Mouse (Mus musculus): ENCODE results near the gene Tnfsf11. TPM values are rescaled to one million over a fixed set of nuclear protein-coding genes. Genes with fewer than 3 reads are reported as not detected.

Tnfsf11 gene
- 0.23 TPM in 1 of 2 replicates, not detected in the other for polyA plus RNA-seq (2014; fragmentation: Nextera tagmentation; extraction: Ambion mirVana)

DNA sequence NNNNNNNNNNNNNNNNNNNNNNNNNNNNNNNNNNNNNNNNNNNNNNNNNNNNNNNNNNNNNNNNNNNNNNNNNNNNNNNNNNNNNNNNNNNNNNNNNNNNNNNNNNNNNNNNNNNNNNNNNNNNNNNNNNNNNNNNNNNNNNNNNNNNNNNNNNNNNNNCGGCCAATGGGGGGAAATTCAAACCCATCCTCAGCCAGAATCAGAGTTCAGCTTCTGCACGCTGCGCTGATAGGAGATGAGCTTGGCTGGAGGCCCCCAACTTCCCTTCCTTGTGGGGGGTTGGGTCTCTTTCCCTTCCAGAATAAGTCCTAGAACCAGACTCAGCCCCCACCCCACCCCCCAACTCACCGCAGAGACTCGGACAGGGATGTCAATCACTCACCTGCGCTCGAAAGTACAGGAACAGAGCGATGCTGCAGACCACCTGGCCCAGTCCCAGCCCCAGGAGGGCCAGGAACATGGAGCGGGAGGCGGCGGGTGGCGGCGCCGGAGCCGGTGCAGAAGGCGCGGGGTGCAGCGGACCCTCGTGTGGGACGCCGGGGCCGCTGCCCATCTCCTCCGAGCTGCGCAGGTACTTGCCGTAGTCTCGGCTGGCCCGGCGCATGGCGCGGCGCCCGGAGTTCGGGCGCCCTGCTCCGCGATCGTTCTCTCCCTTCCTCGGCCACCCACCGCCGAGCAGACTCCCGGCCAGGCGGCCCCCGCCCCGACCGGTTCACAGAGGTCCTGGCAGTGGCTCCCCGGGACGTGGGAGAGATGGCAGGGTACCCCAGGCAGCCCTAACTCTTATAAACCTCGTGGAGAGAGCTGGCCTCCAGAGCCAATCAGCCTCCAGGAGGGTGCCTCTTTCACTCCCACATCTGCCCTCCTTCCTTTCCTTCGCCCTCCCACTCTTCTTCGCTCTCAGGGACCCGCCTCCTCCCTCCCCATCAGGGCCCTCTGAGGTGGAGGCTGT is at the start of gene Tnfsf11:
Gene Tnfsf11, minus strand, starts transcription at position 758 of the 952 bp plus-strand sequence.
- ATAC-seq (ENCODE audit: insufficient number of reproducible peaks, insufficient read depth, low FRiP score, low read depth) = peak; percentile 35; the same call in 1 of the 2 replicates
- Histone ChIP-seq H3K4me1 (ENCODE audit: control insufficient read depth in 2 of 2, insufficient read depth in 2 of 2, low read length in 2 of 2) (peaks cover 0 to 8% of the 10 kb centered on the region in 2 experiments; a peak in 3 of 4 replicates), H3K27ac (replicated peaks in 1 of 2; ENCODE audit: control insufficient read depth in 1 of 2, insufficient read depth in 1 of 2, low read depth in 2 of 2, low read length in 2 of 2) (no peak within 1 kb of the TSS), H3K4me2 (ENCODE audit: low read length) (peak within 1 kb of the TSS; percentile 87), H3K4me3 (ENCODE audit: control insufficient read depth in 1 of 2, insufficient read depth in 1 of 2, low read depth in 1 of 2, low read length in 2 of 2) (peak within 1 kb of the TSS; percentile 42 to 47), H3K36me3 (ENCODE audit: control insufficient read depth, insufficient read depth, low read length) (no peaks in the 10 kb centered on the region), H3K9ac (ENCODE audit: low read length) (peak within 1 kb of the TSS; percentile 56), H3K9me3 (ENCODE audit: control insufficient read depth, low read length) (no peaks in the 10 kb centered on the region), H3K27me3 (ENCODE audit: control insufficient read depth, insufficient read depth, low read length) (peaks cover 27% of the 10 kb centered on the region)
- WGBS = 4% methylated on average over 24 of the region's 51 CpGs

DNA sequence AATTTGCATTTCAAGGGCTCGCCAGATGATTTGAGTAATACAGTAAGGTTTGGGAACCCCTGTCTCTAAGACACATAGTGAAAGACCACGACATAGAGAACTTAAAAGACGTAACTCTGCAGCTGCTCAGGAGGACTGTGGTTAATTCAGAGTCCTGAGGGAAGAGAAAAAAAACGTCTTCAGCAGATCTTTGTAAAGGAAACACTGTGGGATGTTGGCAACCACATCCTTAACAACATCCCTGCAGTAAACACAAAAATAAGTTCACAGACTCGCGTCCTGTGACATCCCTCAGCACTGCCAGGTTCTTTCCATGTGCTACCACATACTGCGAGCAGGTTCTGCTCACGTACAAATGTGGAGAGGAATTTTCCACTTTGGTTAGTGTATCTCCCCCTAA is 48.9 kb upstream of the Tnfsf11 start:
- Histone ChIP-seq H3K36me3 (ENCODE audit: control insufficient read depth, insufficient read depth, low read length) (no peaks in the 10 kb centered on the region), H3K9ac (ENCODE audit: low read length) (no peak overlapping the region), H3K4me3 (ENCODE audit: control insufficient read depth in 1 of 2, insufficient read depth in 1 of 2, low read depth in 1 of 2, low read length in 2 of 2) (no peak overlapping the region), H3K9me3 (ENCODE audit: control insufficient read depth, low read length) (no peaks in the 10 kb centered on the region), H3K27me3 (ENCODE audit: control insufficient read depth, insufficient read depth, low read length) (no peaks in the 10 kb centered on the region), H3K4me1 (ENCODE audit: control insufficient read depth in 2 of 2, insufficient read depth in 2 of 2, low read length in 2 of 2) (no peaks in the 10 kb centered on the region), H3K27ac (replicated peaks in 1 of 2; ENCODE audit: control insufficient read depth in 1 of 2, insufficient read depth in 1 of 2, low read depth in 2 of 2, low read length in 2 of 2) (no peak overlapping the region), H3K4me2 (ENCODE audit: low read length) (no peak overlapping the region)
- 62% methylated on average over 8 of the region's 8 CpGs for WGBS
- ATAC-seq (ENCODE audit: insufficient number of reproducible peaks, insufficient read depth, low FRiP score, low read depth) = no peak

DNA sequence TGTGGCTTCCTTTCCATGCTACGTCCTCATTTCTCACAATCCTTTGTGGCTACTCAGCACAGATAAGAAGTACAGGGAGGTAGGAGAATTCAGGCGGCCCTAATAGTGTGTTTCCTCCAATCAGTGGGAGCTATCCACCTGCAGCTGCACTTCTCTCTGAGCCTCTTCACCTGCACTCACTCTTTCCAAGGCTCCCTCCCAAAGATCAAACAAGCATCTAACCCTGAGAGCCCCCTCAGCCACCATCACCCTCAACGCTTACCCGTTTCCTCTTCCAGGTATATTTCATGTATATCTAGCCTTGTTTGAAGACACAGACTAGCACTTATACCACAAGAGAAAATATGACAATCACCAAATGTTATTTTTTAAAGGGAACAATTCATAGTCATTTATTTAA is 47.5 kb upstream of the Tnfsf11 start:
- H3K9ac ChIP-seq (ENCODE audit: low read length) = no peak overlapping the region
- ATAC-seq (ENCODE audit: insufficient number of reproducible peaks, insufficient read depth, low FRiP score, low read depth) = no peak
- 56% methylated on average over 4 of the region's 4 CpGs for WGBS
- H3K4me2 ChIP-seq (ENCODE audit: low read length) = no peak overlapping the region
- no peaks in the 10 kb centered on the region for H3K9me3 ChIP-seq (ENCODE audit: control insufficient read depth, low read length)
- H3K4me3 ChIP-seq (ENCODE audit: control insufficient read depth in 1 of 2, insufficient read depth in 1 of 2, low read depth in 1 of 2, low read length in 2 of 2) = no peak overlapping the region
- H3K36me3 ChIP-seq (ENCODE audit: control insufficient read depth, insufficient read depth, low read length) = no peaks in the 10 kb centered on the region
- no peaks in the 10 kb centered on the region for H3K4me1 ChIP-seq (ENCODE audit: control insufficient read depth in 2 of 2, insufficient read depth in 2 of 2, low read length in 2 of 2)
- no peaks in the 10 kb centered on the region for H3K27me3 ChIP-seq (ENCODE audit: control insufficient read depth, insufficient read depth, low read length)
- no peak overlapping the region for H3K27ac ChIP-seq (replicated peaks in 1 of 2; ENCODE audit: control insufficient read depth in 1 of 2, insufficient read depth in 1 of 2, low read depth in 2 of 2, low read length in 2 of 2)

GRCm38 (mm10) chr14:78352865-78353264 is 45.0 kb upstream of the Tnfsf11 start:
- no peak for ATAC-seq (ENCODE audit: insufficient number of reproducible peaks, insufficient read depth, low FRiP score, low read depth)
- Histone ChIP-seq H3K27me3 (ENCODE audit: control insufficient read depth, insufficient read depth, low read length) (no peaks in the 10 kb centered on the region), H3K4me2 (ENCODE audit: low read length) (no peak overlapping the region), H3K9ac (ENCODE audit: low read length) (no peak overlapping the region), H3K36me3 (ENCODE audit: control insufficient read depth, insufficient read depth, low read length) (no peaks in the 10 kb centered on the region), H3K9me3 (ENCODE audit: control insufficient read depth, low read length) (no peaks in the 10 kb centered on the region), H3K4me1 (ENCODE audit: control insufficient read depth in 2 of 2, insufficient read depth in 2 of 2, low read length in 2 of 2) (no peaks in the 10 kb centered on the region), H3K4me3 (ENCODE audit: control insufficient read depth in 1 of 2, insufficient read depth in 1 of 2, low read depth in 1 of 2, low read length in 2 of 2) (no peak overlapping the region), H3K27ac (replicated peaks in 1 of 2; ENCODE audit: control insufficient read depth in 1 of 2, insufficient read depth in 1 of 2, low read depth in 2 of 2, low read length in 2 of 2) (no peak overlapping the region)
- WGBS = 67% methylated on average over 4 of the region's 4 CpGs

- H3K36me3 ChIP-seq (ENCODE audit: control insufficient read depth, insufficient read depth, low read length) = no peaks in the 10 kb centered on the region
- no peak for ATAC-seq (ENCODE audit: insufficient number of reproducible peaks, insufficient read depth, low FRiP score, low read depth)
- no peaks in the 10 kb centered on the region for H3K9me3 ChIP-seq (ENCODE audit: control insufficient read depth, low read length)
- H3K4me2 ChIP-seq (ENCODE audit: low read length) = no peak overlapping the region
- H3K4me1 ChIP-seq (ENCODE audit: control insufficient read depth in 2 of 2, insufficient read depth in 2 of 2, low read length in 2 of 2) = no peaks in the 10 kb centered on the region
- no peaks in the 10 kb centered on the region for H3K27me3 ChIP-seq (ENCODE audit: control insufficient read depth, insufficient read depth, low read length)
- H3K27ac ChIP-seq (replicated peaks in 1 of 2; ENCODE audit: control insufficient read depth in 1 of 2, insufficient read depth in 1 of 2, low read depth in 2 of 2, low read length in 2 of 2) = no peak overlapping the region
- H3K4me3 ChIP-seq (ENCODE audit: control insufficient read depth in 1 of 2, insufficient read depth in 1 of 2, low read depth in 1 of 2, low read length in 2 of 2) = no peak overlapping the region
- 90% methylated on average over 7 of the region's 7 CpGs for WGBS
- no peak overlapping the region for H3K9ac ChIP-seq (ENCODE audit: low read length)
These were observed 43.7 kb upstream of the Tnfsf11 start for GRCm38 (mm10) chr14:78351544-78351943.

- Histone ChIP-seq H3K27me3 (ENCODE audit: control insufficient read depth, insufficient read depth, low read length) (no peaks in the 10 kb centered on the region), H3K9me3 (ENCODE audit: control insufficient read depth, low read length) (no peaks in the 10 kb centered on the region), H3K4me1 (ENCODE audit: control insufficient read depth in 2 of 2, insufficient read depth in 2 of 2, low read length in 2 of 2) (no peaks in the 10 kb centered on the region), H3K36me3 (ENCODE audit: control insufficient read depth, insufficient read depth, low read length) (no peaks in the 10 kb centered on the region), H3K9ac (ENCODE audit: low read length) (no peak overlapping the region), H3K4me2 (ENCODE audit: low read length) (no peak overlapping the region), H3K4me3 (ENCODE audit: control insufficient read depth in 1 of 2, insufficient read depth in 1 of 2, low read depth in 1 of 2, low read length in 2 of 2) (no peak overlapping the region), H3K27ac (replicated peaks in 1 of 2; ENCODE audit: control insufficient read depth in 1 of 2, insufficient read depth in 1 of 2, low read depth in 2 of 2, low read length in 2 of 2) (no peak overlapping the region)
- no peak for ATAC-seq (ENCODE audit: insufficient number of reproducible peaks, insufficient read depth, low FRiP score, low read depth)
- 75% methylated on average over 2 of the region's 2 CpGs for WGBS
These were observed 39.9 kb upstream of the Tnfsf11 start for GRCm38 (mm10) chr14:78347715-78348114.

DNA sequence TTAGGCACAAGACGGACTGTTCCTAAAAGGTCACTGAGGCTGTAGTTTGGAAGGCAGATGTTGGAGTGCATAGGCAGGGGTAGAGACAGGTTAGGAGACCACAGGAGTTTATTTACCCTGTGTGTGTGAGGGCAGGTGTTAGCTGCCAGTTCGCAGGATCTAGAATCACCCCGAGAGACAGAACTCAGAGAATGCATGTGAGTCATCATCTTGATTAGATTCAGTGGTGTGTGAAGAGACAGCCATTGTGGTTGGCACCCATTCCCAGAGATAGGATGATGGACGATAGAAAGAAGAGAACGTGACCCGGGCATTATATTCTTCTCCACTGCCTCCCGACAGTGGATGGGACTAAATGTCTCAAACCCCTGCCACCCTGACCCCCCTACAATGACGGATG is 35.2 kb upstream of the Tnfsf11 start:
- H3K4me1 ChIP-seq (ENCODE audit: control insufficient read depth in 2 of 2, insufficient read depth in 2 of 2, low read length in 2 of 2) = no peaks in the 10 kb centered on the region; a peak in 1 of 4 replicates
- no peak for ATAC-seq (ENCODE audit: insufficient number of reproducible peaks, insufficient read depth, low FRiP score, low read depth)
- H3K4me2 ChIP-seq (ENCODE audit: low read length) = no peak overlapping the region
- no peak overlapping the region for H3K27ac ChIP-seq (replicated peaks in 1 of 2; ENCODE audit: control insufficient read depth in 1 of 2, insufficient read depth in 1 of 2, low read depth in 2 of 2, low read length in 2 of 2)
- no peaks in the 10 kb centered on the region for H3K9me3 ChIP-seq (ENCODE audit: control insufficient read depth, low read length)
- H3K36me3 ChIP-seq (ENCODE audit: control insufficient read depth, insufficient read depth, low read length) = no peaks in the 10 kb centered on the region
- no peaks in the 10 kb centered on the region for H3K27me3 ChIP-seq (ENCODE audit: control insufficient read depth, insufficient read depth, low read length)
- H3K4me3 ChIP-seq (ENCODE audit: control insufficient read depth in 1 of 2, insufficient read depth in 1 of 2, low read depth in 1 of 2, low read length in 2 of 2) = no peak overlapping the region
- H3K9ac ChIP-seq (ENCODE audit: low read length) = no peak overlapping the region
- 73% methylated on average over 8 of the region's 8 CpGs for WGBS

All from heart, embryonic 14.5 days (tissue).